Mouse (Mus musculus) megakaryocyte-erythroid progenitor cell, adult 5-6 weeks (primary cell): ENCODE data around the gene B4galnt1. TPM values are rescaled to one million over a fixed set of nuclear protein-coding genes. Genes with fewer than 3 reads are reported as not detected.
"Not testable (repeated sequence)": the region's sequence is repeated elsewhere in the genome, so short reads cannot be mapped to it uniquely, and the experiment has no call there.

Source experiments
- ATAC-seq: replicated peaks from 2 replicates; pipeline ENCODE4 v1.8.0; 2016; ENCODE audit warnings: mild to moderate bottlenecking, inconsistent platforms; ENCODE audit not compliant: severe bottlenecking, poor library complexity, low FRiP score, low TSS enrichment
- total RNA-seq, 2 experiments: library from RNA; stranded (forward) in 1 of 2; stranded (reverse) in 1 of 2; fragments of 200-1000, 215-1000 nt in 1 of 2; fragments of >200 nt in 1 of 2; fragmentation: Nextera tagmentation in 1 of 2; gene quantifications; 2 replicates each; pipeline ENCODE4 v1.2.3; 2014 to 2017

B4galnt1 gene
- total RNA-seq, 2 experiments from 2014 or later, result 23.3 to 84.7 TPM

GRCm38 (mm10) chr10:127183759-127184158 is 18.7 kb downstream of the B4galnt1 start:
- ATAC-seq, result 0 out of 2 replicates have a peak, but pooled peaks have one; percentile 19

- no peak for ATAC-seq
These were observed 20.1 kb downstream of the B4galnt1 start for GRCm38 (mm10) chr10:127185101-127185500.

GRCm38 (mm10) chr10:127185506-127185905 is 20.5 kb downstream of the B4galnt1 start:
- ATAC-seq, result no peak

- no peak for ATAC-seq
These were observed 21.4 kb downstream of the B4galnt1 start for GRCm38 (mm10) chr10:127186451-127186850.

GRCm38 (mm10) chr10:127187371-127188078 is 22.5 kb downstream of the B4galnt1 start:
- no peak for ATAC-seq

GRCm38 (mm10) chr10:127188079-127188453 is 23.0 kb downstream of the B4galnt1 start:
- no peak for ATAC-seq

GRCm38 (mm10) chr10:127188465-127189115 is 23.6 kb downstream of the B4galnt1 start:
- 0 out of 2 replicates have a peak, but pooled peaks have one; percentile 2 for ATAC-seq

- ATAC-seq, result peak; percentile 69
These were observed 24.2 kb downstream of the B4galnt1 start for GRCm38 (mm10) chr10:127189116-127189650.

- peak; percentile 11 for ATAC-seq
These were observed 24.8 kb downstream of the B4galnt1 start, which contains the start of gene Arhgef25 for GRCm38 (mm10) chr10:127189651-127190381. Gene Arhgef25 (minus strand): TSS chr10:127190083.

- ATAC-seq, result no peak
These were observed 25.6 kb downstream of the B4galnt1 start for GRCm38 (mm10) chr10:127190398-127191190.

GRCm38 (mm10) chr10:127191191-127192056 is 26.4 kb downstream of the B4galnt1 start:
- ATAC-seq, result no peak

- ATAC-seq, result not testable (repeated sequence)
These were observed 27.0 kb downstream of the B4galnt1 start for GRCm38 (mm10) chr10:127192057-127192328.

GRCm38 (mm10) chr10:127193011-127193410 is 28.0 kb downstream of the B4galnt1 start:
- ATAC-seq, result no peak

GRCm38 (mm10) chr10:127194428-127195327 is 29.7 kb downstream of the B4galnt1 start:
- ATAC-seq, result no peak

- ATAC-seq, result no peak
These were observed 30.5 kb downstream of the B4galnt1 start, which contains the start of gene Dtx3 for GRCm38 (mm10) chr10:127195328-127196129. Gene Dtx3 (minus strand): TSS chr10:127195728.

GRCm38 (mm10) chr10:127196392-127196791 is 31.4 kb downstream of the B4galnt1 start:
- no peak for ATAC-seq

GRCm38 (mm10) chr10:127197104-127197503 is 32.1 kb downstream of the B4galnt1 start:
- ATAC-seq, result no peak
